19 mouse cellular contexts compared by ENCODE assay signal in genomic region chr5:117192061-117192460, GRCm38 (mm10).
DNase-seq lines count a peak whose midpoint lies in the region; ATAC-seq and TF ChIP-seq lines count a peak whose summit lies in the region.
"Had no signal": no experiment of that assay in that cellular context is flagged by ENCODE, and none has a peak within 500 bp of the region (broad histone marks: within the 10 kb centered on the region; RNA-seq: fewer than 3 reads in every experiment).

No protein-coding gene starts in this region.

- H3K4me1 ChIP-seq in liver, embryonic 16.5 days (ENCODE audit: control insufficient read depth, low read depth, low read length), result 0 out of 2 replicates have a peak, but pooled peaks cover 2% of the 10 kb centered on the region
- H3K4me1 ChIP-seq in cerebellum, adult 2 months (ENCODE audit: control insufficient read depth, insufficient read depth, low read length), result peaks cover 4% of the 10 kb centered on the region
- H3K4me1 ChIP-seq: embryonic facial prominence, embryonic 13.5 days; liver, embryonic 15.5 days; stomach, embryonic 15.5 days had no signal

- TF ChIP-seq CTCF in cerebellum, adult 2 months (IDR thresholded peaks at IDR 0.05; ENCODE audit: borderline replicate concordance, insufficient read depth, low read depth, low read length), result peak; percentile 26; the same call in 1 of the 2 replicates

- WGBS in liver, embryonic 16.5 days (ENCODE audit: insufficient replicate concordance), result 75% methylated on average over 6 of the region's 6 CpGs
- 43% methylated on average over 6 of the region's 6 CpGs for WGBS in cerebellum, adult 2 months

- H3K4me3 ChIP-seq in liver, embryonic 16.5 days (ENCODE audit: low read depth, low read length), result no peak overlapping the region
- H3K4me3 ChIP-seq in cerebellum, adult 2 months (replicated peaks; ENCODE audit: insufficient read depth, low read depth, low read length), result no peak overlapping the region
- H3K4me3 ChIP-seq: embryonic facial prominence, embryonic 13.5 days; heart, embryonic 13.5 days; liver, embryonic 15.5 days; stomach, embryonic 15.5 days had no signal

- peak; percentile 39 for DNase-seq in cerebellum, adult 11 months
- DNase-seq in liver, result no peak
- DNase-seq in cerebellum, adult 2 months, result peak; percentile 68 to 81
- no peak for DNase-seq in layer of hippocampus, postnatal 14 days (ENCODE audit: low spot score in 2 of 2)
- no peak for DNase-seq in T-cell, adult 2 months (ENCODE audit: low spot score)
- DNase-seq: adrenal gland, postnatal 36 days; B cell, adult 2 months; layer of hippocampus, postnatal 36 days; left cerebral cortex, postnatal 4 days; lung, postnatal 4 days; midbrain, embryonic 14.5 days; right cerebral cortex, adult 18-20 months had no signal

- H3K4me2 ChIP-seq in liver, embryonic 16.5 days (ENCODE audit: low read depth, low read length), result no peak overlapping the region
- H3K4me2 ChIP-seq: embryonic facial prominence, embryonic 13.5 days; heart, embryonic 13.5 days; liver, embryonic 15.5 days; stomach, embryonic 15.5 days had no signal

- H3K9ac ChIP-seq in liver, embryonic 16.5 days (ENCODE audit: low read depth, low read length), result no peak overlapping the region
- H3K9ac ChIP-seq: embryonic facial prominence, embryonic 13.5 days; heart, embryonic 13.5 days; liver, embryonic 15.5 days; stomach, embryonic 15.5 days had no signal

- peaks cover 36% of the 10 kb centered on the region for H3K36me3 ChIP-seq in liver, embryonic 16.5 days (ENCODE audit: control insufficient read depth, insufficient read depth)
- H3K36me3 ChIP-seq: embryonic facial prominence, embryonic 13.5 days had no signal

- H3K27me3 ChIP-seq in liver, embryonic 16.5 days (ENCODE audit: control insufficient read depth, insufficient read depth, low read depth, low read length), result no peaks in the 10 kb centered on the region
- no peaks in the 10 kb centered on the region for H3K27me3 ChIP-seq in cerebellum, adult 2 months (ENCODE audit: control insufficient read depth, insufficient read depth, low read length)
- H3K27me3 ChIP-seq: embryonic facial prominence, embryonic 13.5 days; heart, embryonic 13.5 days; liver, embryonic 15.5 days; stomach, embryonic 15.5 days had no signal

- no peaks in the 10 kb centered on the region for H3K9me3 ChIP-seq in liver, embryonic 16.5 days (replicated peaks; ENCODE audit: control insufficient read depth, low read length)
- H3K9me3 ChIP-seq: embryonic facial prominence, embryonic 13.5 days; heart, embryonic 13.5 days; liver, embryonic 15.5 days; stomach, embryonic 15.5 days had no signal

- no peak for ATAC-seq in cerebellum, adult (ENCODE audit: insufficient number of reproducible peaks, low FRiP score, low TSS enrichment)
- peak; percentile 39; the same call in 1 of the 2 replicates for ATAC-seq in liver, embryonic 16.5 days (ENCODE audit: low read depth)
- ATAC-seq in megakaryocyte-erythroid progenitor cell, adult 5-6 weeks (replicated peaks; ENCODE audit: low FRiP score, low TSS enrichment, poor library complexity, severe bottlenecking), result peak; percentile 38

- no peak for TF ChIP-seq POLR2A in cerebellum, adult 2 months (IDR thresholded peaks at IDR 0.05; ENCODE audit: borderline replicate concordance, insufficient read depth, low read length)

- no peak overlapping the region for H3K27ac ChIP-seq in liver, embryonic 16.5 days (ENCODE audit: low read length)
- H3K27ac ChIP-seq in cerebellum, adult 2 months (ENCODE audit: insufficient read depth, low read length), result no peak overlapping the region
- H3K27ac ChIP-seq: embryonic facial prominence, embryonic 13.5 days; heart, embryonic 13.5 days; liver, embryonic 15.5 days; stomach, embryonic 15.5 days had no signal

Comparison
In these comparisons a context has a peak if more than half of its experiments do, and no peak if none do; other contexts are left out.
1. DNase-seq: peak in cerebellum, adult 11 months (single experiment) and cerebellum, adult 2 months (2 of 2); none in liver (single experiment), layer of hippocampus, postnatal 14 days (0 of 2) and T-cell, adult 2 months (single experiment).